Mouse (Mus musculus) midbrain, embryonic 13.5 days (tissue): ENCODE results near the gene Ccnf. TPM values are rescaled to one million over a fixed set of nuclear protein-coding genes. Genes with fewer than 3 reads are reported as not detected.

ENCODE experiments used
- ATAC-seq: fragments of 200-750 bp; cut with Nextera tagmentation; 2 replicates; pipeline ENCODE4 v1.8.0; 2017; ENCODE audit warnings: mild to moderate bottlenecking, moderate TSS enrichment, moderate library complexity
- H3K27ac ChIP-seq: fragments of 300-500 bp; sonication (generic); 2 replicates; pipeline ENCODE4 v1.5.1; 2015; ENCODE audit warnings: inconsistent platforms, mild to moderate bottlenecking, moderate library complexity
- H3K27me3 ChIP-seq: fragments of 300-500 bp; sonication (generic); 2 replicates; pipeline ENCODE4 v1.6.1; 2015; ENCODE audit warnings: mild to moderate bottlenecking, inconsistent platforms
- H3K36me3 ChIP-seq: fragments of 300-500 bp; sonication (generic); 2 replicates; pipeline ENCODE4 v1.6.1; 2015; ENCODE audit warnings: mild to moderate bottlenecking, inconsistent platforms
- H3K4me1 ChIP-seq: fragments of 300-500 bp; sonication (generic); replicated peaks from 2 replicates; pipeline ENCODE4 v1.6.1; 2015; ENCODE audit warnings: inconsistent platforms
- H3K4me2 ChIP-seq: fragments of 300-500 bp; sonication (generic); replicated peaks from 2 replicates; pipeline ENCODE4 v1.6.1; 2015; ENCODE audit warnings: moderate library complexity, mild to moderate bottlenecking, inconsistent platforms
- H3K4me3 ChIP-seq: fragments of 300-500 bp; sonication (generic); replicated peaks from 2 replicates; pipeline ENCODE4 v1.5.1; 2015; ENCODE audit warnings: mild to moderate bottlenecking, inconsistent platforms
- H3K9ac ChIP-seq: fragments of 300-500 bp; sonication (generic); replicated peaks from 2 replicates; pipeline ENCODE4 v1.6.1; 2015; ENCODE audit warnings: mild to moderate bottlenecking, inconsistent platforms
- H3K9me3 ChIP-seq: fragments of 300-500 bp; sonication (generic); 2 replicates; pipeline ENCODE4 v1.6.1; 2016; ENCODE audit warnings: mild to moderate bottlenecking, inconsistent platforms
- WGBS: fragments of 180-500 bp; shearing (Covaris S2); methylation state at CpG from one replicate; pipeline ENCODE4 v1.1.7; 2015; 5-methylcytosine and 5-hydroxymethylcytosine counted together
- polyA plus RNA-seq: library from polyadenylated mRNA; unstranded; fragments of >200 nt; fragmentation: Nextera tagmentation; extraction: Ambion mirVana; gene quantifications from 2 replicates; pipeline ENCODE4 v1.2.1, GENCODE M21; 2015

The Ccnf gene
- polyA plus RNA-seq, 1 experiment from 2014 or later = 32.9 TPM

GRCm38 (mm10) chr17:24206451-24207351 lies 44.6 kb downstream of the Ccnf start:
- Histone ChIP-seq H3K4me3 (peak overlapping the region; percentile 69), H3K9ac (peak overlapping the region; percentile 86), H3K27me3 (peaks cover 21% of the 10 kb centered on the region), H3K36me3 (no peaks in the 10 kb centered on the region), H3K4me1 (peaks cover 89% of the 10 kb centered on the region), H3K27ac (peak overlapping the region; percentile 72), H3K9me3 (no peaks in the 10 kb centered on the region), H3K4me2 (peak overlapping the region; percentile 80)
- ATAC-seq = peak; percentile 15
- WGBS = 6% methylated on average over 57 of the region's 62 CpGs

- H3K4me3 ChIP-seq = peak overlapping the region; percentile 69
- WGBS = 9% methylated on average over 15 of the region's 15 CpGs
- peak overlapping the region; percentile 80 for H3K4me2 ChIP-seq
- peak; percentile 35 for ATAC-seq
- H3K4me1 ChIP-seq = peaks cover 81% of the 10 kb centered on the region
- peak overlapping the region; percentile 86 for H3K9ac ChIP-seq
- H3K36me3 ChIP-seq = no peaks in the 10 kb centered on the region
- peak overlapping the region; percentile 72 for H3K27ac ChIP-seq
- peaks cover 21% of the 10 kb centered on the region for H3K27me3 ChIP-seq
- no peaks in the 10 kb centered on the region for H3K9me3 ChIP-seq
Observed at GRCm38 (mm10) chr17:24205908-24206361, 45.3 kb downstream of the Ccnf start.

GRCm38 (mm10) chr17:24205284-24205888 lies 45.9 kb downstream of the Ccnf start, which contains the start of gene Tbc1d24:
Tbc1d24 (minus strand) TSS chr17:24205562.
- Histone ChIP-seq H3K27ac (peak within 1 kb of the TSS; percentile 72), H3K36me3 (no peaks in the 10 kb centered on the region), H3K27me3 (peaks cover 21% of the 10 kb centered on the region), H3K9me3 (no peaks in the 10 kb centered on the region), H3K4me1 (peaks cover 79% of the 10 kb centered on the region), H3K9ac (peak within 1 kb of the TSS; percentile 86), H3K4me2 (peak within 1 kb of the TSS; percentile 80), H3K4me3 (peak within 1 kb of the TSS; percentile 69)
- WGBS = under 1% methylated on average over 52 of the region's 65 CpGs
- ATAC-seq = peak; percentile 77

GRCm38 (mm10) chr17:24204846-24205245 lies 46.4 kb downstream of the Ccnf start:
- Histone ChIP-seq H3K36me3 (no peaks in the 10 kb centered on the region), H3K9me3 (no peaks in the 10 kb centered on the region), H3K4me3 (peak overlapping the region; percentile 69), H3K27me3 (peaks cover 16% of the 10 kb centered on the region), H3K4me1 (peaks cover 77% of the 10 kb centered on the region), H3K9ac (peak overlapping the region; percentile 86), H3K4me2 (peak overlapping the region; percentile 80), H3K27ac (peak overlapping the region; percentile 36; the same call in 1 of the 2 replicates)
- 8% methylated on average over 7 of the region's 7 CpGs for WGBS
- ATAC-seq = no peak

- WGBS = 75% methylated on average over 3 of the region's 3 CpGs
- peak overlapping the region; percentile 86; the same call in 1 of the 2 replicates for H3K9ac ChIP-seq
- peaks cover 15% of the 10 kb centered on the region for H3K27me3 ChIP-seq
- H3K36me3 ChIP-seq = no peaks in the 10 kb centered on the region
- H3K4me2 ChIP-seq = peak overlapping the region; percentile 80
- H3K9me3 ChIP-seq = no peaks in the 10 kb centered on the region
- peaks cover 67% of the 10 kb centered on the region for H3K4me1 ChIP-seq
- ATAC-seq = no peak
- peak overlapping the region; percentile 69 for H3K4me3 ChIP-seq
- no peak overlapping the region for H3K27ac ChIP-seq
Observed at GRCm38 (mm10) chr17:24203611-24204534, 47.4 kb downstream of the Ccnf start.

- WGBS = 33% methylated on average over 4 of the region's 4 CpGs
- H3K9ac ChIP-seq = peak overlapping the region; percentile 86; the same call in 1 of the 2 replicates
- H3K4me3 ChIP-seq = 0 out of 2 replicates have a peak overlapping the region, but pooled peaks have one; percentile 69
- peaks cover 12% of the 10 kb centered on the region for H3K27me3 ChIP-seq
- H3K36me3 ChIP-seq = no peaks in the 10 kb centered on the region
- ATAC-seq = no peak
- peak overlapping the region; percentile 21; the same call in 1 of the 2 replicates for H3K27ac ChIP-seq
- H3K4me2 ChIP-seq = peak overlapping the region; percentile 80
- no peaks in the 10 kb centered on the region for H3K9me3 ChIP-seq
- H3K4me1 ChIP-seq = peaks cover 59% of the 10 kb centered on the region
Observed at GRCm38 (mm10) chr17:24203068-24203467, 48.2 kb downstream of the Ccnf start.

GRCm38 (mm10) chr17:24201092-24201491 lies 50.2 kb downstream of the Ccnf start:
- no peak for ATAC-seq
- H3K27ac ChIP-seq = no peak overlapping the region
- no peak overlapping the region for H3K4me3 ChIP-seq
- H3K4me1 ChIP-seq = peaks cover 50% of the 10 kb centered on the region
- H3K9me3 ChIP-seq = no peaks in the 10 kb centered on the region
- no peak overlapping the region for H3K9ac ChIP-seq
- no peak overlapping the region for H3K4me2 ChIP-seq
- 81% methylated on average over 4 of the region's 4 CpGs for WGBS
- H3K27me3 ChIP-seq = no peaks in the 10 kb centered on the region
- no peaks in the 10 kb centered on the region for H3K36me3 ChIP-seq

GRCm38 (mm10) chr17:24199741-24200140 lies 51.5 kb downstream of the Ccnf start:
- H3K9me3 ChIP-seq = no peaks in the 10 kb centered on the region
- WGBS = 70% methylated on average over 4 of the region's 4 CpGs
- no peaks in the 10 kb centered on the region for H3K27me3 ChIP-seq
- ATAC-seq = no peak
- H3K4me3 ChIP-seq = no peak overlapping the region
- H3K36me3 ChIP-seq = no peaks in the 10 kb centered on the region
- H3K9ac ChIP-seq = no peak overlapping the region
- H3K4me1 ChIP-seq = peaks cover 43% of the 10 kb centered on the region
- H3K4me2 ChIP-seq = no peak overlapping the region
- no peak overlapping the region for H3K27ac ChIP-seq

- ATAC-seq = no peak
- Histone ChIP-seq H3K4me1 (peaks cover 38% of the 10 kb centered on the region), H3K36me3 (no peaks in the 10 kb centered on the region), H3K4me2 (no peak overlapping the region), H3K4me3 (no peak overlapping the region), H3K9ac (0 out of 2 replicates have a peak overlapping the region, but pooled peaks have one; percentile 24), H3K27me3 (no peaks in the 10 kb centered on the region), H3K9me3 (no peaks in the 10 kb centered on the region), H3K27ac (no peak overlapping the region)
- WGBS = 91% methylated on average over 4 of the region's 4 CpGs
Observed at GRCm38 (mm10) chr17:24199252-24199651, 52.0 kb downstream of the Ccnf start.

- Histone ChIP-seq H3K4me3 (no peak overlapping the region), H3K27me3 (no peaks in the 10 kb centered on the region), H3K4me2 (no peak overlapping the region), H3K27ac (peak overlapping the region; percentile 19; the same call in 1 of the 2 replicates), H3K9ac (0 out of 2 replicates have a peak overlapping the region, but pooled peaks have one; percentile 36), H3K36me3 (0 out of 2 replicates have a peak, but pooled peaks cover 5% of the 10 kb centered on the region), H3K4me1 (peaks cover 18% of the 10 kb centered on the region), H3K9me3 (no peaks in the 10 kb centered on the region)
- WGBS = 67% methylated on average over 15 of the region's 15 CpGs
- no peak for ATAC-seq
Observed at GRCm38 (mm10) chr17:24197032-24197824, 54.1 kb downstream of the Ccnf start.
